In genomic region chr3:14679227-14679893, GRCm38 (mm10) we compare ENCODE assay signal across 9 mouse cellular contexts. TPM values are rescaled to one million over a fixed set of nuclear protein-coding genes. Genes with fewer than 3 reads are reported as not detected.
DNase-seq lines count a peak whose midpoint lies in the region; ATAC-seq lines count a peak whose summit lies in the region.
"Had no signal": no experiment of that assay in that cellular context is flagged by ENCODE, and none has a peak within 500 bp of the region (broad histone marks: within the 10 kb centered on the region; RNA-seq: fewer than 3 reads in every experiment).

No protein-coding gene starts in this region.

- H3K36me3 ChIP-seq in heart, embryonic 15.5 days, result no peaks in the 10 kb centered on the region
- no peaks in the 10 kb centered on the region for H3K36me3 ChIP-seq in hindbrain, embryonic 10.5 days
- H3K36me3 ChIP-seq: liver, embryonic 13.5 days had no signal

- intact Hi-C loops in heart, postnatal 25 days (cut with DNase I), result loop anchor here (5.0 kb wide), 1 partner anchor 568 kb away; no protein-coding TSS in a partner anchor

- H3K9me3 ChIP-seq in heart, embryonic 15.5 days (replicated peaks), result no peaks in the 10 kb centered on the region
- H3K9me3 ChIP-seq in hindbrain, embryonic 10.5 days, result no peaks in the 10 kb centered on the region
- H3K9me3 ChIP-seq: liver, embryonic 13.5 days had no signal

- DNase-seq in heart, postnatal 25 days (ENCODE audit: low spot score), result no peak
- DNase-seq in hindbrain, embryonic 10.5 days (ENCODE audit: low spot score), result peak; percentile 23
- peak; percentile 4 for DNase-seq in layer of hippocampus, adult 9-10 months (ENCODE audit: low spot score)
- DNase-seq in lung, postnatal 25 days (ENCODE audit: low spot score), result peak; percentile 16
- DNase-seq in right cerebral cortex, postnatal 4 days, result peak; percentile 22
- DNase-seq in thymus, postnatal 14 days, result no peak
- DNase-seq: liver, embryonic 13.5 days had no signal

- no peak for ATAC-seq in heart, embryonic 15.5 days (replicated peaks; ENCODE audit: insufficient number of reproducible peaks, insufficient read depth, low FRiP score, low read depth)
- peak; percentile 94 for ATAC-seq in common myeloid progenitor, adult 5-6 weeks (replicated peaks; ENCODE audit: low read depth, poor library complexity, severe bottlenecking)

- no peaks in the 10 kb centered on the region for H3K27me3 ChIP-seq in heart, embryonic 15.5 days
- H3K27me3 ChIP-seq in hindbrain, embryonic 10.5 days (ENCODE audit: insufficient read depth, poor library complexity, severe bottlenecking), result no peaks in the 10 kb centered on the region
- H3K27me3 ChIP-seq: liver, embryonic 13.5 days had no signal

- 16% methylated on average over 15 of the region's 15 CpGs for WGBS in heart, embryonic 15.5 days
- 17% methylated on average over 15 of the region's 15 CpGs for WGBS in hindbrain, embryonic 10.5 days

- 0 out of 2 replicates have a peak overlapping the region, but pooled peaks have one; percentile 16 for H3K4me2 ChIP-seq in heart, embryonic 15.5 days
- H3K4me2 ChIP-seq: liver, embryonic 13.5 days had no signal

- no peak overlapping the region for H3K27ac ChIP-seq in heart, embryonic 15.5 days
- H3K27ac ChIP-seq in hindbrain, embryonic 10.5 days, result no peak overlapping the region
- H3K27ac ChIP-seq: liver, embryonic 13.5 days had no signal

- no peak overlapping the region for H3K9ac ChIP-seq in heart, embryonic 15.5 days
- H3K9ac ChIP-seq: liver, embryonic 13.5 days had no signal

- no peaks in the 10 kb centered on the region for H3K4me1 ChIP-seq in heart, embryonic 15.5 days (replicated peaks)
- peaks cover 5% of the 10 kb centered on the region; the same call in 1 of the 2 replicates for H3K4me1 ChIP-seq in hindbrain, embryonic 10.5 days (replicated peaks)
- H3K4me1 ChIP-seq: liver, embryonic 13.5 days had no signal

- no peak overlapping the region for H3K4me3 ChIP-seq in heart, embryonic 15.5 days
- no peak overlapping the region for H3K4me3 ChIP-seq in hindbrain, embryonic 10.5 days
- H3K4me3 ChIP-seq: liver, embryonic 13.5 days had no signal

RNA-seq across cellular contexts. Expression of gene Car13, which starts 37.8 kb away (rescaled TPM):
- 2.0 and 2.2 TPM in 2 replicates for polyA plus RNA-seq in heart, embryonic 15.5 days (2015; fragmentation: Nextera tagmentation; extraction: Ambion mirVana)
- total RNA-seq in heart, postnatal 25 days (2021), result under 1 TPM; 0.42 to 0.75 TPM
- 8.5 and 15.9 TPM in 2 replicates for total RNA-seq in common myeloid progenitor, adult 5-6 weeks (2017)
- polyA plus RNA-seq in hindbrain, embryonic 10.5 days (2016; fragmentation: Nextera tagmentation; extraction: Ambion mirVana), result 2.9 and 4.6 TPM in 2 replicates

Comparison
In these comparisons a context has a peak if more than half of its experiments do, and no peak if none do; other contexts are left out.
1. DNase-seq: peak in hindbrain, embryonic 10.5 days (single experiment), layer of hippocampus, adult 9-10 months (single experiment), lung, postnatal 25 days (single experiment) and right cerebral cortex, postnatal 4 days (single experiment); none in heart, postnatal 25 days (single experiment) and thymus, postnatal 14 days (single experiment).